Mouse (Mus musculus): ENCODE data around the gene Ptpre. TPM values are rescaled to one million over a fixed set of nuclear protein-coding genes. Genes with fewer than 3 reads are reported as not detected.

Gene Ptpre
- polyA plus RNA-seq, 1 experiment from 2014 or later, result 0.75 TPM

- Histone ChIP-seq H3K27ac (replicated peaks; ENCODE audit: low read depth, low read length) (no peak overlapping the region), H3K27me3 (ENCODE audit: control insufficient read depth, insufficient read depth, low read length) (no peaks in the 10 kb centered on the region), H3K4me3 (ENCODE audit: low read depth, low read length) (no peak overlapping the region), H3K36me3 (ENCODE audit: control insufficient read depth, insufficient read depth, low read length) (no peaks in the 10 kb centered on the region), H3K9ac (ENCODE audit: low read length) (no peak overlapping the region), H3K4me2 (ENCODE audit: low read depth, severe bottlenecking) (no peak overlapping the region), H3K4me1 (ENCODE audit: control insufficient read depth, insufficient read depth, low read length) (peaks cover 21% of the 10 kb centered on the region), H3K9me3 (ENCODE audit: control insufficient read depth, low read length) (no peaks in the 10 kb centered on the region)
- 69% methylated on average over 12 of the region's 12 CpGs for WGBS
- no peak for DNase-seq (ENCODE audit: low spot score)
- no peak for ATAC-seq (ENCODE audit: insufficient number of reproducible peaks, low FRiP score, low TSS enrichment, low read depth)
Measured at GRCm38 (mm10) chr7:135597604-135598289, 60.5 kb downstream of the Ptpre start.

- Histone ChIP-seq H3K9me3 (ENCODE audit: control insufficient read depth, low read length) (no peaks in the 10 kb centered on the region), H3K4me3 (ENCODE audit: low read depth, low read length) (no peak overlapping the region), H3K27ac (replicated peaks; ENCODE audit: low read depth, low read length) (no peak overlapping the region), H3K27me3 (ENCODE audit: control insufficient read depth, insufficient read depth, low read length) (no peaks in the 10 kb centered on the region), H3K36me3 (ENCODE audit: control insufficient read depth, insufficient read depth, low read length) (no peaks in the 10 kb centered on the region), H3K4me2 (ENCODE audit: low read depth, severe bottlenecking) (no peak overlapping the region), H3K9ac (ENCODE audit: low read length) (no peak overlapping the region), H3K4me1 (ENCODE audit: control insufficient read depth, insufficient read depth, low read length) (peaks cover 21% of the 10 kb centered on the region)
- ATAC-seq (ENCODE audit: insufficient number of reproducible peaks, low FRiP score, low TSS enrichment, low read depth) (no peak), DNase-seq (ENCODE audit: low spot score) (no peak)
- 59% methylated on average over 7 of the region's 7 CpGs for WGBS
Measured at GRCm38 (mm10) chr7:135598303-135598855, 61.1 kb downstream of the Ptpre start.

GRCm38 (mm10) chr7:135600076-135600475, 62.8 kb downstream of the Ptpre start:
- Histone ChIP-seq H3K27ac (replicated peaks; ENCODE audit: low read depth, low read length) (no peak overlapping the region), H3K4me2 (ENCODE audit: low read depth, severe bottlenecking) (no peak overlapping the region), H3K4me3 (ENCODE audit: low read depth, low read length) (no peak overlapping the region), H3K36me3 (ENCODE audit: control insufficient read depth, insufficient read depth, low read length) (no peaks in the 10 kb centered on the region), H3K4me1 (ENCODE audit: control insufficient read depth, insufficient read depth, low read length) (peaks cover 18% of the 10 kb centered on the region), H3K9ac (ENCODE audit: low read length) (no peak overlapping the region), H3K9me3 (ENCODE audit: control insufficient read depth, low read length) (no peaks in the 10 kb centered on the region), H3K27me3 (ENCODE audit: control insufficient read depth, insufficient read depth, low read length) (no peaks in the 10 kb centered on the region)
- 82% methylated on average over 3 of the region's 3 CpGs for WGBS
- ATAC-seq (ENCODE audit: insufficient number of reproducible peaks, low FRiP score, low TSS enrichment, low read depth), result no peak
- no peak for DNase-seq (ENCODE audit: low spot score)

DNA sequence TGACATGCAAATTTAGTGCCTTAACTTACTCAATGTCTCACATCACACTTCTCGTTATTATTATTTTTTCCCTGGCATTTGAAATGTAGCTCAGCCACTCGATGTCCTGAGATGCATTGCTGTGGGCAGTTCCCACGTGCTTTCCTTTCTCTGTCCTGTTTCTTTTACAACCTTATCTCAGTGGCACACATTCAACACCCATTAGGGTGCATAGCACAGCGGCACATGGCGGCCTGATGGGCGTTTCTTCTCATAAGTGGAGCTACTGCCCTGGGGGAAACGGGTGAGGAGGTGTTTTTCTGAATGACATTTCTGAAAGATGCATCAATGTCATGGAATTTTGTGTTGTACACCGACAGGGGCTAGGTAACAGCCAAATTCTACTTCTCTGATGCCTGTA, 64.3 kb downstream of the Ptpre start:
- no peak for DNase-seq (ENCODE audit: low spot score)
- Histone ChIP-seq H3K9me3 (ENCODE audit: control insufficient read depth, low read length) (no peaks in the 10 kb centered on the region), H3K27ac (replicated peaks; ENCODE audit: low read depth, low read length) (no peak overlapping the region), H3K4me3 (ENCODE audit: low read depth, low read length) (no peak overlapping the region), H3K4me2 (ENCODE audit: low read depth, severe bottlenecking) (no peak overlapping the region), H3K36me3 (ENCODE audit: control insufficient read depth, insufficient read depth, low read length) (no peaks in the 10 kb centered on the region), H3K9ac (ENCODE audit: low read length) (no peak overlapping the region), H3K4me1 (ENCODE audit: control insufficient read depth, insufficient read depth, low read length) (peaks cover 13% of the 10 kb centered on the region), H3K27me3 (ENCODE audit: control insufficient read depth, insufficient read depth, low read length) (no peaks in the 10 kb centered on the region)
- ATAC-seq (ENCODE audit: insufficient number of reproducible peaks, low FRiP score, low TSS enrichment, low read depth), result no peak
- WGBS, result 74% methylated on average over 8 of the region's 8 CpGs

DNA sequence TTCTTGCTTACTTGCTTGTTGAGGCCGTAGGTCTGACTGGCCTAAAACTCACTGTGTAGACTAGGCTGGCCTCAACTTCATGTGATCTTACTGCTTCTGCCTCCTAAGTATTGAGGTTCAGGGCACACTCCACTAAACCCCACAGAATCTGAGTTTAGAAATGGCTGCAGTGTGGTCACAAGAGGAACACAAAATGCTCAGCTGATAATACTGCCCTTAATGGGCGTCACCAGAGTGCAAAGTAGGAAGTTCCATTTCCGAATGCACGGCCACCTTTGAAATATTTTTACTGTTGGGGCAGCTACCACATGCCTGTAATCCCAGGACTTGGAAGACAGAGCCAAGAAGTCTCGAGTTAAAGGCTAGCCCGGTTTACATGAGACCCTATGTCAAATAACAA, 65.0 kb downstream of the Ptpre start:
- Histone ChIP-seq H3K27ac (replicated peaks; ENCODE audit: low read depth, low read length) (no peak overlapping the region), H3K4me2 (ENCODE audit: low read depth, severe bottlenecking) (no peak overlapping the region), H3K27me3 (ENCODE audit: control insufficient read depth, insufficient read depth, low read length) (no peaks in the 10 kb centered on the region), H3K9ac (ENCODE audit: low read length) (no peak overlapping the region), H3K36me3 (ENCODE audit: control insufficient read depth, insufficient read depth, low read length) (no peaks in the 10 kb centered on the region), H3K4me3 (ENCODE audit: low read depth, low read length) (no peak overlapping the region), H3K9me3 (ENCODE audit: control insufficient read depth, low read length) (no peaks in the 10 kb centered on the region), H3K4me1 (ENCODE audit: control insufficient read depth, insufficient read depth, low read length) (peaks cover 7% of the 10 kb centered on the region)
- ATAC-seq (ENCODE audit: insufficient number of reproducible peaks, low FRiP score, low TSS enrichment, low read depth), result no peak
- DNase-seq (ENCODE audit: low spot score), result no peak
- 88% methylated on average over 6 of the region's 6 CpGs for WGBS

- Histone ChIP-seq H3K9ac (ENCODE audit: low read length) (no peak overlapping the region), H3K4me3 (ENCODE audit: low read depth, low read length) (no peak overlapping the region)
Measured at GRCm38 (mm10) chr7:135602881-135603523, 65.7 kb downstream of the Ptpre start.

DNA sequence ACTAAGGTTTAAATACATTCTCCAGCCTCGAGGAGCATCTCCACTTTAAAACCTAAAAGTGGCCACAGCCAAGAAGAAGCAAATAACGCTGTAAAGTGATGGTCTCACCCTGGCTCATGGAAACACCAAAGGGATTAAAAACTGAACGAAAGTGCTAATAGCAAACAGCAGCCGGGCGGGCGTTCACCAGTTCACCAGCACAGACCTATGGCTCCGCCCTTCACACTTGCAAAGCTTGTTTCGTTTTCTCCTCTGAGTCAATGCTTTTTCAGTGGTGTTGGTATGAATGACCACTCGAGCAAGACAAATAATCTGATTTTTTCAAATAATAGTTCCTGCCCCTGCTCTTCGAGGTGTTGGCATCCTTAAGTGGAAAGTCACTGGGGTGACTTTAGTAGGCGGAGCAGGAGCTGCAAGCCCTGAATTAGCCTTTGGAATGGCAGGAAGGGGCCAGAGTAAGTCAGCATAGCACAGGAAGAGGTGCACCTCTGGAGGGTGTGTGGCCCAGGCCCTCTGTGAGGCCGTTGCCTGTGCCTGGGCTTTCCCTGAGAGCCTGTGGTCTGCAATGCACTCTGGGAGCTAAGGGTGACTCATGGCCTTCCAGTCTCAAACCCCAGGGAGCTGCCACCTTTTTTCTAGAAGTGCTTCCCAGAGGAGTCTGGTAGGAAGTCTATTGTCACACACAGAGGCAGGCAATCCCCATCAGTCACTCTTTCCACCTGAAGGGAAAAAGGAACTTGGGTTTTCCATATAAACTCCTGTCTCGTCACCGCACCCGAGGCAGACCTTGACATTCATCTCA, 67.9 kb downstream of the Ptpre start:
- peaks cover 4% of the 10 kb centered on the region; the same call in 1 of the 2 replicates for H3K4me1 ChIP-seq (ENCODE audit: control insufficient read depth, insufficient read depth, low read length)
- no peak for DNase-seq (ENCODE audit: low spot score)
- WGBS, result 61% methylated on average over 15 of the region's 15 CpGs
- no peak overlapping the region; the same call in 1 of the 2 replicates for H3K4me2 ChIP-seq (ENCODE audit: low read depth, severe bottlenecking)
- H3K9me3 ChIP-seq (ENCODE audit: control insufficient read depth, low read length), result no peaks in the 10 kb centered on the region
- H3K4me3 ChIP-seq (ENCODE audit: low read depth, low read length), result no peak overlapping the region
- H3K9ac ChIP-seq (ENCODE audit: low read length), result no peak overlapping the region
- no peak overlapping the region for H3K27ac ChIP-seq (replicated peaks; ENCODE audit: low read depth, low read length)
- H3K36me3 ChIP-seq (ENCODE audit: control insufficient read depth, insufficient read depth, low read length), result no peaks in the 10 kb centered on the region
- no peaks in the 10 kb centered on the region for H3K27me3 ChIP-seq (ENCODE audit: control insufficient read depth, insufficient read depth, low read length)
- no peak for ATAC-seq (ENCODE audit: insufficient number of reproducible peaks, low FRiP score, low TSS enrichment, low read depth)

More at GRCm38 (mm10) chr7:135602881-135603523, 65.7 kb downstream of the Ptpre start:
- no peak overlapping the region for H3K4me2 ChIP-seq (ENCODE audit: low read depth, severe bottlenecking)
- H3K27ac ChIP-seq (replicated peaks; ENCODE audit: low read depth, low read length), result no peak overlapping the region
- DNase-seq (ENCODE audit: low spot score) (no peak), ATAC-seq (ENCODE audit: insufficient number of reproducible peaks, low FRiP score, low TSS enrichment, low read depth) (no peak)
- no peaks in the 10 kb centered on the region for H3K36me3 ChIP-seq (ENCODE audit: control insufficient read depth, insufficient read depth, low read length)
- no peaks in the 10 kb centered on the region for H3K9me3 ChIP-seq (ENCODE audit: control insufficient read depth, low read length)
- peaks cover 6% of the 10 kb centered on the region; the same call in 1 of the 2 replicates for H3K4me1 ChIP-seq (ENCODE audit: control insufficient read depth, insufficient read depth, low read length)
- WGBS, result 72% methylated on average over 5 of the region's 5 CpGs
- no peaks in the 10 kb centered on the region for H3K27me3 ChIP-seq (ENCODE audit: control insufficient read depth, insufficient read depth, low read length)

DNA sequence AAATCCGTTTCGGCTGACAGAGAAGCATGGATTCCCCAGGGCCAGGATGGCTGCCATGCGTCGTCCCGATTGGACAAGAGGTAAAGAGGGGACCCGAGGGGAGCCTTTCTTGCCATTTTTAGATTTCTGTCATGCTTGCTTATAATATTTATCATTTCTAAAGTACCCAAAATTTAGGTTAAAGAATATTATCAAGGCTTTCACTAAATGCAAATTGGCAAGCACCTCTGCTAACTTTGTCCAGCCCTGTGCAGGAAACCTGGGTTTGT, 68.5 kb downstream of the Ptpre start:
- Histone ChIP-seq H3K4me1 (ENCODE audit: control insufficient read depth, insufficient read depth, low read length) (peaks cover 4% of the 10 kb centered on the region; the same call in 1 of the 2 replicates), H3K36me3 (ENCODE audit: control insufficient read depth, insufficient read depth, low read length) (no peaks in the 10 kb centered on the region), H3K4me3 (ENCODE audit: low read depth, low read length) (no peak overlapping the region), H3K9me3 (ENCODE audit: control insufficient read depth, low read length) (no peaks in the 10 kb centered on the region), H3K27ac (replicated peaks; ENCODE audit: low read depth, low read length) (no peak overlapping the region), H3K27me3 (ENCODE audit: control insufficient read depth, insufficient read depth, low read length) (no peaks in the 10 kb centered on the region), H3K4me2 (ENCODE audit: low read depth, severe bottlenecking) (no peak overlapping the region), H3K9ac (ENCODE audit: low read length) (no peak overlapping the region)
- WGBS, result 94% methylated on average over 6 of the region's 6 CpGs
- ATAC-seq (ENCODE audit: insufficient number of reproducible peaks, low FRiP score, low TSS enrichment, low read depth) (no peak), DNase-seq (ENCODE audit: low spot score) (no peak)
